Mouse (Mus musculus) thymus, postnatal 36 days (tissue): Measurements from ENCODE around the gene Acad8.
A peak's percentile ranks its signal among the peaks of the same experiment; 100 is the strongest.

Source experiments
- DNase-seq, 2 experiments: peaks; one replicate each; pipeline ENCODE4 v3.0.0; 2022; ENCODE audit warnings: mixed read lengths in 2 of 2

Acad8 gene

GRCm38 (mm10) chr9:26999461-27000395, at the start of gene Acad8, which contains the start of gene Thyn1:
Gene Acad8 (minus strand): TSS chr9:26999566.
Gene Thyn1 (plus strand): TSS chr9:26999710.
- DNase-seq: peak; percentile 92 to 93

GRCm38 (mm10) chr9:27043892-27044291, 44.5 kb upstream of the Acad8 start:
- no peak for DNase-seq

- DNase-seq: no peak
Observed at GRCm38 (mm10) chr9:27030763-27031100, 31.4 kb upstream of the Acad8 start.

- peak; percentile 93 to 94 for DNase-seq
Observed at GRCm38 (mm10) chr9:27029828-27030762, 30.7 kb upstream of the Acad8 start, which contains the start of the genes Vps26b and Ncapd3. Gene Vps26b (minus strand): TSS chr9:27030065. Gene Ncapd3 (plus strand): TSS chr9:27030175.

- peak; percentile 60 to 72 for DNase-seq
Observed at GRCm38 (mm10) chr9:27029022-27029827, 29.9 kb upstream of the Acad8 start.

- no peak for DNase-seq
Observed at GRCm38 (mm10) chr9:27026708-27027107, 27.3 kb upstream of the Acad8 start.

- no peak for DNase-seq
Observed at GRCm38 (mm10) chr9:27023681-27024080, 24.3 kb upstream of the Acad8 start.

GRCm38 (mm10) chr9:27018961-27019360, 19.6 kb upstream of the Acad8 start:
- no peak for DNase-seq

GRCm38 (mm10) chr9:27011572-27011971, 12.2 kb upstream of the Acad8 start:
- DNase-seq: no peak

- DNase-seq: no peak
Observed at GRCm38 (mm10) chr9:27009231-27009630, 9.9 kb upstream of the Acad8 start.

GRCm38 (mm10) chr9:27006866-27007265, 7.5 kb upstream of the Acad8 start:
- no peak for DNase-seq

- no peak for DNase-seq
Observed at GRCm38 (mm10) chr9:27005933-27006332, 6.6 kb upstream of the Acad8 start.

- DNase-seq: no peak
Observed at GRCm38 (mm10) chr9:27005231-27005630, 5.9 kb upstream of the Acad8 start.

- DNase-seq: no peak
Observed at GRCm38 (mm10) chr9:26998669-26999460, 501 bp downstream of the Acad8 start.

GRCm38 (mm10) chr9:26997501-26997900, 1.9 kb downstream of the Acad8 start:
- DNase-seq: no peak

GRCm38 (mm10) chr9:26997062-26997461, 2.3 kb downstream of the Acad8 start:
- no peak for DNase-seq

- no peak for DNase-seq
Observed at GRCm38 (mm10) chr9:26993900-26994299, 5.5 kb downstream of the Acad8 start.

- no peak for DNase-seq
Observed at GRCm38 (mm10) chr9:26993118-26993517, 6.2 kb downstream of the Acad8 start.

GRCm38 (mm10) chr9:26990181-26990580, 9.2 kb downstream of the Acad8 start:
- DNase-seq: no peak

GRCm38 (mm10) chr9:26985668-26986277, 13.6 kb downstream of the Acad8 start:
- no peak for DNase-seq

- no peak for DNase-seq
Observed at GRCm38 (mm10) chr9:26985090-26985613, 14.2 kb downstream of the Acad8 start.
